Mouse (Mus musculus) liver, adult 2 months (tissue): Measurements from ENCODE around the gene Gm525.

Experiments
- CTCF ChIP-seq: fragments of 200-500 bp; IDR thresholded peaks from 2 replicates; pipeline ENCODE4 v1.5.1; 2011; ENCODE audit warnings: low read depth, low read length, control low read depth
- POLR2A ChIP-seq: fragments of 200-500 bp; IDR thresholded peaks from 2 replicates; pipeline ENCODE4 v1.6.1; 2011; ENCODE audit warnings: low read length, control low read depth; ENCODE audit not compliant: insufficient read depth; ENCODE audit errors: extremely low read depth

GRCm38 (mm10) chr11:89046021-89046420, 27.6 kb upstream of the Gm525 start:
- TF ChIP-seq POLR2A (no peak), CTCF (no peak)
